Mouse (Mus musculus) urinary bladder, adult 18-20 months (tissue): ENCODE results near the gene Zfp62.
"Not testable (repeated sequence)": the region's sequence is repeated elsewhere in the genome, so short reads cannot be mapped to it uniquely, and the experiment has no call there.

Experiments
- DNase-seq, 2 experiments: peaks; one replicate each; pipeline ENCODE4 v3.0.0; 2022; ENCODE audit warnings: low spot score in 2 of 2, mixed read lengths in 2 of 2

Zfp62 gene

DNA sequence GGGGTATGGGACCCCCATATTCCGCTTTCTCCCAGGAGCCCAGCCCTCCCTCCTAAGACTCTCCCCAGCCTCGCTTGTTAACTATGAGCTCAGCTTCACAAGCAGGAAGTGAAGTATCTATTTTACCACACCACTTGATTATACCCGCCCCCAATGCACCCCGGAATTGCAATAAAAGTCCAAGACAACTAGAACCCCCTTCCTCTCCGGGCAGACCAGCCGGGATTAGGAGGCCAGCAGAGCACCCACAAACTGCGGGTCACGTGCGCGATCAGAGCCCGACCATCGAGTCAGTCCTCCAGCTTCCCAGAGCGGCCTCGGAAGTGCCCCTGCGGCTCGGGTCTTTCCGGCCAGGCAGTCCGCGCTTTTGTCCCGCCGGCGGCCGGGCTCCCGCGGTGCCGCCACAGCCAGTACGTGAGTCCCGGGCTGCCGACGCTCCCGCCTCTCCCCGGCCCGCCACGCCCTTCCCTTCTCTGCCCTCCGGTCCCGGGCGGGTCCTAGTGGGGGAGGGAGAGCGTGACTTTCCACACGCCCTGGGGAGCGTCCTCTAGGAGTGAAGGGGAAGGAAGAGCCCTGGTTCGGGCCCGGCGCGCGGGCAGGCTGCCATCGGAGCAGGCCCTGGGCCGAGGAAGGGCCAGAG is at the start of gene Zfp62:
Zfp62 (plus strand) TSS at position 164 of the 640 bp plus-strand sequence.
- DNase-seq: peak; percentile 90 to 95

GRCm38 (mm10) chr11:49154077-49154476 is 49.0 kb upstream of the Zfp62 start, which contains the start of gene Olfr1394:
Olfr1394 (plus strand) TSS chr11:49154377.
- DNase-seq: no peak

- DNase-seq: no peak
These were observed 46.0 kb upstream of the Zfp62 start for GRCm38 (mm10) chr11:49156821-49157814.

- no peak for DNase-seq
These were observed 34.1 kb upstream of the Zfp62 start for GRCm38 (mm10) chr11:49168839-49169611.

DNA sequence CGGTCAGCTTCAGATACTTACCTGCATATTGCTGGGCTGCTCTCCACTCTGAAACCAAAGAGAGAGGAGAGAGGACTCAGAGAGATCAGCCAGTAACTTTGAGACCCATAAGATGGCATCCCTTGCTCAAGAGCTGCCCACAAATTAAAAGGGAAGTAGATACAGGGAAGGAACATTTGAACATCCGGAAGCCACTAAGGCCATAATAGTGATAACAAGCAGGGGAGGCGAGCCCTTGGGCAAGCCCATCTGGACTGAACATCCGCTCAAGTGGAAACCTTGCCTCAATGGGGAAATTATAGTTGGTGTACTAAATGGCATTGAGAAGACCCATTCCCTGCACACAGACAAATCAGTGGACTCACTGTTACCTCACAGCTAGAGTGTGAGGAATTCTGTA is 32.5 kb upstream of the Zfp62 start:
- no peak for DNase-seq

GRCm38 (mm10) chr11:49175345-49175744 is 27.7 kb upstream of the Zfp62 start:
- DNase-seq: no peak

- DNase-seq: not testable (repeated sequence)
These were observed 26.9 kb upstream of the Zfp62 start for GRCm38 (mm10) chr11:49176047-49176779.

DNA sequence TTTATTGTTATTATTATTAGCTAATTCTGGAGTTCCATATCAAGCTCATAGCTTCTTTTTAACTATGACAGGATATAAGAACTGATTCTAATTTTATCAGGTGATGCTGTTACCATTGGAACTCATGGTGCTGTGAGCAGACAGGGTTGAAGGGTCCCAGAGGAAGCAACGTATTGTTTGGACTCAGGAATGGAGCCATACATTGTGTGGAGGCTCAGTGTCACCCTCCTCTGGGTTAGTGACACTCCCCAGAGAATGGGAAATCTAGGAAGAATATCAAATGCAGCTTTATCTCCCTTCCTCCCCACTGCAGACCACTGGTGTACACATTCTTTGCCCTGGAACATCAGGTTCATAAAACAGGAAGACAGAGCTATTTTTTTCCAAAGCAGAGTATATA is 19.9 kb upstream of the Zfp62 start:
- no peak for DNase-seq

DNA sequence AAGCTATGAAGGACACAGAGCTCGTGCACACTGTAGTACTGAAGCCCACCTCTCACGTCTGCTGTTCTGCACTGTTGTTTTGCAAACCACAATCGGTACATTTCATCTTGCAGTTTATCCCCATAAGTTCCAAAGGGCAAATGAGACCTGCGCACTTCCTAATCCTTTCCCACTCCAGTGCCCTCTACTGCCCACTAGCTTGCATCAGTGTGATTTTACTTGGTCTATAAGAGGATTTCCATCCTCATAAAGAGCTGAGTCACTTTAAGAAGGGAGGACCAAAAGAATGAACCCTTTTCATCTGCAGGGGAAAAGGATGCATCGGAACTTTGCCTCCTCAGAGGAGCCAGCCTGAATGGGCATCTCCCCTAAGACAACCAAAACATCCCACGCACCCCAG is 16.6 kb upstream of the Zfp62 start:
- no peak for DNase-seq

DNA sequence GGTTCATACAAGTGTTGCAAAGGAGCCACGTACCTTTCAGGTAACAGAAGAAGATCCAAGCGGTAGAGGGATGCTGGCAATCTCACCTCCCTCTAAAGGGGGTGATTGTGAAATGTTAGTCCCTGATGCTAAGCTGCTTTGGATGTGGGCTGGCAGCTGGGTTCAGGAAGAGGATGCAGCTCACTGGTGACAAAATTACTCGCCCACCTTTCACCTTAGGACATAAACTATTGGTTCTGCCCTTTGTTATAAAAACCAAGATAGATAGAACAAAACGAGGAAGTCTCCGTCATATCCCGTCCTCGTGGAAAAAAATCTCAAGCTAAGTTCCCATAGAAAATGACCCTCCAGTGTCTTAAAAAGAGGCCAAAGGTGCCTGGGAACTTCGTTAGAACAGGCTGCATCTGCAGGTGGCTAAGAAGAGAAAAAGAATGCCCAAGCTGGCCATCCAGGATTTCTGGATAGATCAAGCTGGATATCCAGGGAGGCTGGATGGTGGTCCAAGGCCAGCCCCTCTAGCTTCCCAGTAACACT is 16.1 kb upstream of the Zfp62 start, which contains the start of gene Btnl9:
Btnl9 (minus strand) TSS at position 205 of the 534 bp plus-strand sequence.
- no peak for DNase-seq

- DNase-seq: no peak
These were observed 15.4 kb upstream of the Zfp62 start for GRCm38 (mm10) chr11:49187701-49188100.

DNA sequence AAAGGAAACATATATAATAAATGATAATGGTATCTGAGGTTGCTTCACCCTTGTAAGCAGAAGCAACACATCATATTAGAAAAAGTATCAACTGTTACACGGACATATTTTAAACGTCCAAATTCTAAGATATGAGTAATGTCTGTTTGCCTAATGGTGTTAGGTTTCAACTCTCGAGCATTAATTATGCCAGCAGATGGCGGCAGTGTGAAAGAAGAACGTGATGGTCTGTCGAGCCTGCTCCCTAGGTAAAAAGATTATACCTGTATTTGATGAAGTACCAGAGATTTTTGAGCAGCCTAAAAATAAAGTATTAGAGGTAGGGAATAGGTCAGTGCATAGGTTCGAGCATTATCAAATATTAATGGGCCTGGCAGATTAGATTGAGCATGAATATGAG is 13.4 kb upstream of the Zfp62 start:
- peak; percentile 52 to 63 for DNase-seq

GRCm38 (mm10) chr11:49191083-49191482 is 12.0 kb upstream of the Zfp62 start:
- no peak for DNase-seq

DNA sequence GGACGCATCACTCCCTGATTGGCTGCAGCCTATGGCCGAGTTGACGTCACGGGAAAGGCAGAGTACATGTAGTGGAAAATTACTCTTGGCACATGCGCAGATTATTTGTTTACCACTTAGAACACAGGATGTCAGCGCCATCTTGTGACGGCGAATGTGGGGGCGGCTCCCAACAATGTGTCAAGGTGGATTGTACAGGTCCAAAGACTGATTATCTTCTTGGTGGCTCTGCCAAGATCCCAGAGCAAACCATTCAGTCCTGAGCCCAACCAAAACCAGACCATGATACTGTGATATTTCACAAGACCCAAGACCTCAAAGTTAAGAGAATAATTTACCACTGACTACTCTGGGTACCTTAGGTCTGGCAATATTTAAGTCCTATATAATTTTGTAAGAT is 8.3 kb upstream of the Zfp62 start:
- not testable (repeated sequence) for DNase-seq

DNA sequence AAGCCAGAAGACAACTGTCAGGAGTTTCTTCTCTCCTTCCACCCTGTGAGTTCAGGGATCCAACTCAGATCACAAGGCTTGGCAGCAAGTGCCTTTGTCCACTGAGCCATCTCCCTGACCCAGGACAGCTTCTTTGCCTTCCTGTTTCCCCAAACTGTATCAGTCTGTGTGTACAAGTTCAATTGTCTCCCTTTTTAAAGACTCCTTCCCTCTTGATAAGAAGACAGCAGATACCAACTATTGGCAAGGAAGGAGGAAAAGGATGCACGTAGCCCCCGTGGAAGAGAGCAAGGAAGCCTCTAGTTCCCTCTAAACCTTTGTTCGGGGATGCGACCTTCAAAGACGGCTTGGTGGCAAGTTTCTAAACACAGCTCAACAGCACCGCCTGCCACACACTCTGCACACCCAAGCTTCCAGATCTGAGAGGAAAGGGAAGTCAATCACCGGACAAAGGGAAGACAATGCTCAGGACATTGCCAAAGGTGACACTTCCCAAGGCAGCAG is 7.2 kb upstream of the Zfp62 start:
- DNase-seq: no peak

DNA sequence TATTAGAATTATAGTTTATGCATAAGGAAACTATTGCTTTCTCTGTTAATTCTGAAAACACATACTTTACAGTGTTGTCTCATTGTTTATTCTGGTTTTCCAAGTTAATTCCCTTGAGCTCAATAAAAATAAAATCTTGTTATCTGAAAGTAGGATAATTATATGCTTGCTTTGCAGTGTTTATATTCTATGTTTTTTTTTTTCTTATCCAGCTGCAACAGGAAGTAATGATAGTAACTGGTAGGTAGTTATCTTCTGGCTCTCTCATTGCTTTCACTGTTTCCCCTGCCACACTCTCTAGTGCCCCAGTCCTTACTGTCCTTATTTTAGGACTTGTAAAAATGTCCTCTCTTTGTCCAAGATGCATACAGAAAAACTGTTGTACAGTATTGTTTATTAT is 2.4 kb upstream of the Zfp62 start:
- no peak for DNase-seq

DNA sequence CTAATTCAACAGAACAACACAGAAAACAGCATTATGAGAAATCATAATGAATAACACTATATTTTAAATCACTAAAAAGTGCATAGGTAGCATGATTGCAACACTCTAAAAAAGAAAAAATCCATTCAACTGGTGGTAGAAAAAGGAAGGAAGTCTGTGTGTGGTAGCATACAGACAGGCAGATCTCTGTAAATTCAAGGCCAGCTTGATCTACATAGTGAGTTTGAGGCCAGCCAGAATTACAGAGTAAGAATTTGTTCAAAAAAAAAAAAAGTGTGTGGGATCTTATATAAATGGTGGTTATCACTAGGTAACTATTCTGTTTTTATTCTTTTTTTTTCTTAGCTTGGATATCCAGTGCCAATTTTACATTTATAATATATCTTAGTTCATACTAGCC is 1.9 kb upstream of the Zfp62 start:
- DNase-seq: no peak

DNA sequence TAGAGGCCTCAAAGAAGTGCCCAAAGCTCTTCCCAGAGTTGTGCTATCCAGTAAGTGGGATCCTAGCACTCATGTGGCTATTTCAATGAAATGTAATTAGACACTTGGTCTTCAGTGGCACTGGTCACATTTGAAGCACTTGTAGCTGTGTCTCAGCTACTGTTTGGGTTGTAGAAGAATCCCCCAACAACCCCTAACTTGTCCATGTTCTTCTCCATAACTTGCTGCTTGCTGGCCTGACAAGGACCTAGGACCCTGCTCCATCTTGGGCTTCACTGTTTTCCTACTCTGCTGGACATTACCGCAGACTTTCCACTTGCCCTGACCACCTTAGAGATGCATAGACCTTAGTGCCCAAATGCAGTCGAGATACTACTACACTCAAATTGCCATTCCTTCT is 1.0 kb upstream of the Zfp62 start:
- DNase-seq: no peak

DNA sequence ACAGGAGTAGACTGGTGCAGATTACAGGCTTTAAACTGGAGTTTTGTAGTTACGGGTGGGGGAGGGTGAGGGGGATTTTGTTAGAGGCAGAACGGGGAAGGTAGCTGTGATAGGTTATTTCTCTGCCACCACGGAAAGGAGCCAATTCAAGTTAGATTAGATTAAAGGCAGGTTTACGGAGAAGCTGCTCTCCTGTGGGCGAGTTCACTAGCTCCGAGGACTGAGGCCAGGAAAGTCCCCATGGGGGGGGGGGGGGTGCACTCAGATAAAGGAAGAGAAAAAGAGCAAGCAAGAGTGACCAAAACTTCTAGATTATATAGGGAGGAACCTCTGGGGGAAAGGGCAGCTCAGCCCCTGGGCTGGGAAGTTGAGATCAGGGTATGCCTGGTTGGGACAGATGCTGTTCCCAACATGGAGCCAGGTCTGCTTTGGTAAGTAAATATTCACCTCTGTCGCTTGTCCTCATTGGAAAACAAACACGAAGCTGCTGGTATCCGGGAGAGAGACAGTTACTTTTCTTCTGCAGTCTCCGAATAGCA is 500 bp upstream of the Zfp62 start:
- DNase-seq: no peak

DNA sequence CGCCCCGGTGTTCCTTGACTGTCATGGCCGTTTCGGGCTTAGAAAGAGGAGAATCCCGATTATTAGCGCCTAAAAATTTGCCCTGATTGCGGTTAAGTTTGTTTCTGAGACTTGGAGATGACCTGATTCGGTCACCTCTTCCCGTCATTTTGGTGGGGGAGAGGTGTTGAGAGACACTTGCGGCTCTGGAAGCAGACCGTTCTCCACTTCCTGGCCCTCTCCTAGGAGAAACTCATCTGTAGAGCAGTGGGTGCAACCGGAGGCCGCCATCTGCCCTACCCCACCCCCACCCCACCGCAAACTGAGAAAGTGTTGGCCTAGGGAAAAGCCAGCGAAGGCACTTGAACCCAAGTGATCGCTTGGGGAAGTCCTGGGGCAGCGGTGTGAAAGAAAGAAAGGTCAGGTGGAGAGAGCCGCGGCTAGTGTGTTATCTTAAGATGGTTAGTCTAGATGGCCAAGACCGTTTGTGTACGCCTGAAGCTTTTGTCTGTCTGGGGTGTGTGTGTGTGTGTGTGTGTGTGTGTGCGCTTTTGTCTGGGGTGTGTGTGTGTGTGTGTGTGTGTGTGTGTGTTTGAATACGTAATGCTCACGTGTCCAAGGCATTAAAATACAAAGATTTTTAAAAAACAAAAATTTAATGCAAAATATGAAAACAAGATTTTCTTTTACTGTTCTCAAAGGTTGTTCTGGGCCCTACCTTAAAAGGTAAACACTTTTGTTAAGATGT is 842 bp downstream of the Zfp62 start:
- peak in 1 of 2 experiments; percentile 18 for DNase-seq
